Mouse (Mus musculus): ENCODE results near the gene Efhc1.
"Not testable (repeated sequence)": the region's sequence is repeated elsewhere in the genome, so short reads cannot be mapped to it uniquely, and the experiment has no call there.

Gene Efhc1

GRCm38 (mm10) chr1:20951300-20951763, at the start of gene Efhc1:
Gene Efhc1 (plus strand): TSS chr1:20951626.
- DNase-seq (ENCODE audit: low spot score), result peak; percentile 94

- DNase-seq (ENCODE audit: low spot score), result no peak
Measured at GRCm38 (mm10) chr1:20905501-20906127, 45.8 kb upstream of the Efhc1 start.

DNA sequence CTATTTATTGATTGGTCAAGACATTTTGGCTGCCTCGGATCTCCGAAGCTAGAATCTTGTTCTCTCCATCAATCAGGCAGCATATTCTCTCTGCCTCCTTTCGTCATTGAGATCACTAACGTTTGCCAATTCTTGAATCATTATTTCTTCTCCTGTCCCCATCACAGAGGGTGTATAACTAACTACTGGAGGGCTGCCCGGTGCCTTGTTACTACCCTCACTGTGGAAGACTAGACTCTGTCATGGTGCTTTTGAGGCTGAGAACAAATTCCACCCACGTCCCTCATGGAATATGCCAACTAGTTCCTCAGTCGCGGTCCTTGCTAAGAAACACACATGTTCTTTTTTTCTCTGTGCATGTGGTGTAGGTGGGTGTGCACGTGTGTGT, 45.3 kb upstream of the Efhc1 start:
- DNase-seq (ENCODE audit: low spot score), result no peak

- DNase-seq (ENCODE audit: low spot score), result no peak
Measured at GRCm38 (mm10) chr1:20908541-20908940, 42.9 kb upstream of the Efhc1 start.

DNA sequence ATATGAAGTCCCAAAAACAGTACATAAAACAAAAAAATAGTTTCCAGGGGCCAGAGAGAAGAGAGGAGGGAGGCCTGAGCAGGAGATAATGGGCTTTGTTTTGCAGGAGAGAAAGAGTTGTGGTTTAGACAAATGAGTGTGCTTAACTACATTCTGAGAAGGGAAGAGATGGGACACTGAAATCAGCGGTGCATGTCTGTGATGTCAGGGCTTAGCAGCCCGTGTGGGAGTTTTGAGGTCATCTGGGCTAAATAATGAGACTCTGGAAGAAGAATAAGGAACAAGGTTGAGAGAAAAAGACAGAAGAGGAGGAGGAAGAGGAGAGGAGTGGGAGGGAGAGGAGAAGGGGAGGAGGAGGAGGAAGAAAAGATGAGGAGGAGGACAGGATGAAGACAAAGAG, 39.3 kb upstream of the Efhc1 start:
- DNase-seq (ENCODE audit: low spot score), result no peak

- DNase-seq (ENCODE audit: low spot score), result no peak
Measured at GRCm38 (mm10) chr1:20912527-20913171, 38.8 kb upstream of the Efhc1 start.

DNA sequence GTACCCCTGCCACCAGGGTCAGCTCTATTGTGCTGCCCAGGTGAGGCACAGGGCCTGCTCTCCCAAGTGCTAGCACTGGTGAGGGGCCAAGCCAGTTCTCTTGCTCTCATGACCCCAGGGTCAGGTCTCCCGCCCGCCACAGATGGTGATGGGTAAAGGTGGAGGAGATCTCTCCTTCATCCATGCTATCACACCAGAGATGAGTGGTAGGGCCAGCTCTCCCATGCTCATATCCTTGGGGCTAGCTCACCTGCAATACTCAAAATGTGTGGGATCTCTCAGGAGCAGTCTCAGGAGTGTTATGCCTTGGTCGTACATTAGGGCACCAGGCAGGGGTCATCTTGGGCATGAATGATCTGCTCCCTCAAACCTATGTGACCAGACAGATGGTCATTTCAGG, 36.7 kb upstream of the Efhc1 start:
- DNase-seq (ENCODE audit: low spot score), result no peak

- DNase-seq (ENCODE audit: low spot score), result no peak
Measured at GRCm38 (mm10) chr1:20915608-20916007, 35.8 kb upstream of the Efhc1 start.

- no peak for DNase-seq (ENCODE audit: low spot score)
Measured at GRCm38 (mm10) chr1:20917496-20918050, 33.9 kb upstream of the Efhc1 start.

DNA sequence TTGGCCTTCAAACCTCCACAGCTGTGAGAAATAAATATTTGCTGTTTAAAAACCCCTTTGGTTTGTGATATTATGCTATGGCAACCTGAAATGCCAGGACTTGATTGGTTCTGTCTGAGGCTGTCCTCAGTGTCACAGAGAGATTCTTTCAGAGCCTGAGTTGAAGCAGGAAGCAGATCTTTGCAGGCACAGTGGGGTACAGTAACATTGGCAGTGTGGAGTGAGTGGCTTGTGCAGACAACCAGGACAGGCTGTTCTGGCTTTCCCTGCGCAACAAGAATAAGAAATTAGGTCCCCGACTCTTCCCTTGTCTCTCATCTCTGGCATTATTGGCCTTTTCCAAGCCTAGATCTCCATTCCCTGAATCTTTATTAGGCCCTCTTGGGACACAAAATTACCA, 31.7 kb upstream of the Efhc1 start:
- DNase-seq (ENCODE audit: low spot score), result no peak

GRCm38 (mm10) chr1:20921081-20921528, 30.3 kb upstream of the Efhc1 start:
- DNase-seq (ENCODE audit: low spot score), result no peak

- no peak for DNase-seq (ENCODE audit: low spot score)
Measured at GRCm38 (mm10) chr1:20922612-20923399, 28.6 kb upstream of the Efhc1 start.

DNA sequence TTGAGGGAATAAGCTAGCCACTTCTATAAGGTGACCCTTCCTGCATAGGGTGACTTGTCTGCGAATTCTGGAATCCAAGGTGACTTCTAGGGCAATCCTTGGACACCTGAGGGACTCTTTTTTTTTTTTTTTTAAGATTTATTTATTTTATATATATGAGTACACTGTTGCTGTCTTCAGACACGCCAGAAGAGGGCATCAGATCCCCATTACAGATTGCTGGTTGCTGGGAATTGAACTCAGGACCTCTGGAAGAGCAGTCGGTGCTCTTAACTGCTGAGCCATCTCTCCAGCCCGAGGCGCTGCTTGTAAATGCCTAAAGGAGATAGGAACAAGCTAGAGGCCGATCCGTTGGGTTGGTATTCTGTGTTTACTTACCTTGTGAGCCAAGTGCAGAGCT, 26.1 kb upstream of the Efhc1 start:
- DNase-seq (ENCODE audit: low spot score), result not testable (repeated sequence)

DNA sequence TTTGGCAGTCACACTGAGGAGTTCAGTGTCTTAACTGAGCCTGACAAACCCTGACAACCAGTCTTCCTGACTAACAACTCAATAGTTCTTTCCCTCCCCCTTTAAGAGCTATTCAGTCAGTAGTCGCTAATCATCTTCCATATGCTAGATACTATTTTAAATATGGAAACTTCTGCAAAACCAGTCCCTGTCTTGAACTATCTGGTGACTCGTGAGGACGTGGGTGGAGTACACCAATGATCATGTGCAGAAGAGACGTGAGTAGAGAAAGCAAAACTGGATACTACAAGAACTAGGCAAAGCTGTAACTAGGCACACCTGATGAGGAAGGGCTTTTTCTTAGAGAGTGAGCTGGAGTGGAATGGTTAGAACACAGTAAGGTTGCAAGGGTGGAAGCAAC, 25.5 kb upstream of the Efhc1 start:
- no peak for DNase-seq (ENCODE audit: low spot score)

GRCm38 (mm10) chr1:20926376-20926775, 25.1 kb upstream of the Efhc1 start:
- no peak for DNase-seq (ENCODE audit: low spot score)

DNA sequence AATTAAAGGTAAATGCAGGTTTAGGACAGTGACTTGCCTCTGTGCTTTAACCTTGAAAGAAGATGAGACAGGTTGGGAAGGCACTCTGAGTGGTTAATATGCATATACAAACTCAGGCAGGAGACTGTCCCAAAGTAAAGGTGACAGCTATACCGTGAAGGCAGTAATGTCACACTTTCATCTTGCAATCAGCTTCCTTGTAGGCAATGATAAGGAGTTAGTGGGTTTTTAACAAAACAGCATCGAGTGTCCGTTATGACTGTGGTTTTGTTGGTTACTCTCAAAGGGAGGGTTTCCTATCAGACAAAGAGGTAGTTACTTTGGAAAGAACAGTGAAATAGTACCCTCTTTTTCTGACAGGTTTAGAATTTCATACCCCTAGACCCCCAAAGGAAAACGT, 22.9 kb upstream of the Efhc1 start:
- DNase-seq (ENCODE audit: low spot score), result no peak

- peak; percentile 22 for DNase-seq (ENCODE audit: low spot score)
Measured at GRCm38 (mm10) chr1:20933457-20933856, 18.0 kb upstream of the Efhc1 start.

DNA sequence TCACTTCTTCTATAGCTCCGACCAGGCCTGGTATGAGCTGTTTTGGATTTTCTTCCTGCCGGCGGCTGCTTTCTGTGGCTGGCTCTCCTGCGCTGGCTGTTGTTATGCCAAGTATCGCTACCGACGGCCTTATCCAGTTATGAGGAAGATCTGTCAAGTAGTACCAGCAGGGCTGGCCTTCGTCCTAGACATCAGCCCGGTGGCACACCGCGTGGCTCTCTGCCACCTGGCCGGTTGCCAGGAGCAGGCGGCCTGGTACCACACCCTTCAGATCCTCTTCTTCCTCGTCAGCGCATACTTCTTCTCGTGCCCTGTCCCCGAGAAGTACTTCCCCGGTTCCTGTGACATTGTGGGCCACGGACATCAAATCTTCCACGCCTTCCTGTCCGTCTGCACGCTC, 16.3 kb upstream of the Efhc1 start:
- no peak for DNase-seq (ENCODE audit: low spot score)

DNA sequence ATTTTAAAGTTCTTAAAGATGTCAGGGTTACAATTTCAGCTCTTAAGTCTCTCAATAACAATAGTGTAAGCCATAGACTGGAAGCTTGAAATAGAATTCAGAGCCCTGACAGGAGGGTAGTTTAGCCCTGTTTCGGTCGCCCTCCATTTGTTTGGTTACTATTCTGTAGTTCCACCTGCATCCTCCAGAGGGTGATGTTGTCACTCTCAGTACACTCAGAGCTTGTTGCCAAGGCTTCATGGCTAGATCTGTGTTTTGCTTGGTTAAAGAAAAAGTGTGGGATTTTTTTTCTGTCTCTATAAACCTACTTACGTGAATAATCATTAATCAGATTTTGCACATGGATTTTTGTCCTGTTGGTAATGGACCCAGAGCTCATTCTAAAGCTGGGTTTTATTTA, 12.4 kb upstream of the Efhc1 start:
- DNase-seq (ENCODE audit: low spot score), result no peak

DNA sequence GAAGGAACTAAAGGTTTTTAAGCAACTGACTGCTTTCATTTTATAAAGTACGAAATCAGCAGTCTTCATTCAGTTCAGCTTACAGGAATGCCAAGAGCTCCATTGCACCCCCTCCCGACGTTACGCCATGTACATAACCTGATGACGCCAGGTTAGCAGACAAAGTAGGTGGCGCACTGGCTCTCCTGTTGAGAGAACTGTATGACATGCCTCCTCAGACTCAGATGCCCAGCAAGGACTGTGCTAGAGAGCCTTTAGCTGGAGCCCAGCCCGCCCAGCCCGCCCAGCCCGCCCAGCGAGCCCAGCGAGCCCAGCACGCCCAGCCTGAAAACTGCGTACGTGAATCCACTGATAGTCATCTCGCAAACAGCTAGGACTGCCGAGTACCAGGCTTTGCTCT, 11.3 kb upstream of the Efhc1 start:
- peak; percentile 57 for DNase-seq (ENCODE audit: low spot score)

DNA sequence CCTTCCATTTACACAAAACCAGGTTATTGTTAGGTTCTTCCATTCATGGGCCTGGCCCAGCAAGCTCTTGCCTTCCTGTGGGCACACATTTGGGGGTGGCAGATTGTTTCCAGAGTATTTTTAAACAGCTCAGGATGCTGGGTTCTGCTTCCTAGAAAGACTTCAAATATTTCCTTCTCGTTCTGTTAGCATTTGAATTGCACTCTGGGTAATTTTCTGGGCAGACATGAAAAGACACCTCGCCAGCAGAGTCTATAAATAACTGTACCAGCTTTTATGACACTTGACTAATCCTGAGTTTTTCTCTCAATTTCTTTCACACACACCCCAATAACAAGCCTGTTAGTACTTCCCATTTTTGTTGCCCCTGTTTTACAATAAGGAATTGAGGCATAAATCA, 10.1 kb upstream of the Efhc1 start:
- DNase-seq (ENCODE audit: low spot score), result no peak

DNA sequence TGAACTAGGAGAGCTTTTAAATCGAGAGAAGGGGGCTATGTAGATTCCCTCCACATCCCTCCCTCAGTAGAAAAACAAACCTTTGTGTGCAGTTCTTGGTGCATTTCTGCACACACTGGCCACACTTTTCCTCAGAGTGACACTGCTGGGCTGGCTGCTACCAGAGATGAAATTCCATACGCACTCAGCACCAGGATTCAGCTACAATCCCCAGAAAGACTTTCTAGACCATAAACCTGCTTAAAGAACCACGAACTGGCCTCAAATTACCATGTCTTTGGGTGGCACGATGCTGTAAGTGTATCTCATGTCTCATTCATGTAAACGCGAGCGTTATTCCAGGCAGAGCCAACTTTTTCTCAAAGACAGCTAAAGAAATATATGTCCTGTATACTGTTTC, 9.6 kb upstream of the Efhc1 start:
- DNase-seq (ENCODE audit: low spot score), result no peak

GRCm38 (mm10) chr1:20943016-20943415, 8.4 kb upstream of the Efhc1 start:
- DNase-seq (ENCODE audit: low spot score), result no peak

All from ovary, adult 18-20 months (tissue).